Mouse (Mus musculus) thymus, postnatal 0 days (tissue): ENCODE data around the gene Mpg. TPM values are rescaled to one million over a fixed set of nuclear protein-coding genes. Genes with fewer than 3 reads are reported as not detected.

Experiments
- DNase-seq: peaks from one replicate; pipeline ENCODE4 v3.0.0-alpha.2; 2015; ENCODE audit warnings: low spot score
- polyA plus RNA-seq: library from polyadenylated mRNA; unstranded; fragments of >200 nt; fragmentation: Nextera tagmentation; extraction: Ambion mirVana; gene quantifications from 2 replicates; pipeline ENCODE4 v1.2.1, GENCODE M21; 2015

Gene Mpg
- polyA plus RNA-seq, 1 experiment from 2014 or later: 36.0 TPM

GRCm38 (mm10) chr11:32230220-32230619, 3.9 kb downstream of the Mpg start:
- no peak for DNase-seq

DNA sequence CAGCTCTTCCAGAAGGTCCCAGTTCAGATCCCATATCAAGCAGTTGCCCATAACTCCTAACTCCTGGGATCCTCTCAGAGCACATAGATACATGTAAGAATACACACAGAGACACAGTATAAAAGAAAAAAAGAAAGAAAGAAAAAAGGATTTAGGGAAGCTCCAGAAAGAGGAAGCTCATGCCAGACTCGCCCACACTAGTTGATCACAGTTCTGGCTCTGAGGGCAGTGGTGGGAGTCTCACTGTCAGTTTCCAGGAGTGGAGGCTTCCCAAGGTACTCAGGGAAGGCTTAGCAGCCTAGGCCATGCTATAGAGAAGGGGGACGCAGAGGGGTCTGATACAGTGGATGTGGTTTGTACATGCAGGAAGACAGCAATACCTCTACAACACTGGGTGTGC, 4.8 kb downstream of the Mpg start:
- no peak for DNase-seq

DNA sequence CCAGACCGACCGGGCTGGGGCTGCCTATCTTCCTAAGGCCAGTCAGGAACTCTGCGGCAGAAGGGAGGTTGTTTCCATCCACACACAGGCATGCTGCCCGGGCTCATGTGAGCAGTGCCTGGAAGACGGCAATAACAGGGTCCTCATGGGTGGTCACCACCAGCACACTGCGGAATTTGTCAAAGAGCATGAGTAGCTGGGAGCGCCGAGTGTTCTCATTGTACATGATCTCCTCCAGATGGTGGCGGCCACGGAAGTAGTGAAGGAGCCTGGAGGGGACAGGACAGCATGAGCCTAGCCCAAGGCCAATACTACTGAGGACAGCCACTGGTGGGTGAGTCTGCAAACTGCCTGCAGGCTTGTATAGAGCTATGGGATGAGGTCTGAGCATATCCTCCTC, 6.5 kb downstream of the Mpg start:
- no peak for DNase-seq

- DNase-seq: no peak
Observed at GRCm38 (mm10) chr11:32233895-32234294, 7.6 kb downstream of the Mpg start.

GRCm38 (mm10) chr11:32234816-32235485, 8.6 kb downstream of the Mpg start:
- DNase-seq: no peak

DNA sequence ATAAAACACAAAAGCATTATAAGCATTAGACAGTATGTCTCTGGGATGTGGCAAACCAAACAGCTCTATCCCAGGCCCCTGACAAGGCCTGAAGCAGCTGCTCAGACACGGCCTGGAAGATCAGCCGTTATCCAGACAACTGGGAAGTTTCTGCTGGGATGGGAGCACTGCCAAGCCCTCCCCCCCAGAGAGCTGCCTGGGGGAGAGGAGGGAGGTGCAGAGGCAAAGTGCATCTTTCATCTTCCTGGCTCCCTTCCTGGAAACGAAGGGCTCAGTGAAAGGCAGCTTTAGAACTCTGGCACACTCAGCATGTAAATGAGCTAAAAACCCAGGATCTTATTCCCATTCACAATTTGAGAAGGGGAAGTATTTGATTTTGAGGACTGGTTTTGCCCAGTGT, 9.3 kb downstream of the Mpg start:
- DNase-seq: no peak

DNA sequence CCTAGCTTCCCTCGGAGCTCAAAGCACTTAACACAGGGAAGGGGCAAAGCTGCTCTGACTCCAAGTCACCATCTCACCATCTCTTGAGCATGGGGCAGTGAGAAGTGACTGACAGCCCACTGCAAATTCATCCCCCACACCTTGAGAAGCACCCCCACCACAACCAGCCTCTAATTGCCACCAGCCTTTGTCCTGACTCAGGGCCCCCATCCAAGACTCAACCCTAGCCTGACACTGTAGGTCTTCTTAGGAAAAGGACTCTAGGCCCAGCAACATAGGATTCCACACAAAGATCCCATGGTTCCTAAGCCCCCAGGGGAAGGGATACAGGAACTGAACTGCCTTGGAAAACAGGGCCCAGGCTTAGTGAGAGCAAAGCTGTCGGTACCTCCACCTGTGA, 9.8 kb downstream of the Mpg start:
- no peak for DNase-seq

DNA sequence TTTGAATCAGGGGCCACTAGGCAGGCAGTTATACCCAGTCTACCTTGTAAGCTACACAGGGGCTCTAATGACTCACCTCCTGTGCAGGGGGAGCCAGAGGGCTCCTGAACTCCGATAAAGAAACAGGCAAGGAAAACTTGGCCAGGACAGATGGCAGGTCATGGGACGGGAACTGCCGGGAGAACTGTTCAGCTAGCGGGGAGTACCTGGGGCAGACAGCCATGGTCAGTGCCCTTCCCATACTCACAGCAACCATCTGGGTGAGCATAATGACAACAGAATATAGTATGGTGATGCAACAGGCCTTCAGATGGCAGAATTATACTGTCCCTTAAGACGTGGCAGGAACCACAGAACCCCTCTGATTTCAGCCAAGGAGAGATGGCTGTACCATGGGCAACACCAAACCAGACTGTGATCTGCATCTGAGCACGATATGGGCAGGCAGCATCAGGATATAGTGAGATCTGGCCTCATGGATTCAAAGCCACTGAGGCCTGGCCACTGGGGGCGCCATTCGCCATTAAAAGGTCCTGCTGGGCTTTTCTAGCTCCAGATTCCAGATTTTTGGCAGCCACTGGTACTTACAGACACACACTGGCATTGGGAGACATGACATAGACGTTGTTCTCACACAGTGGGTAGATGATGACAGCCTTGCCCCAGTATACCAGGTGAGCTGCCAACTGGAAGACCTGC, 10.6 kb downstream of the Mpg start:
- DNase-seq: peak; percentile 35

DNA sequence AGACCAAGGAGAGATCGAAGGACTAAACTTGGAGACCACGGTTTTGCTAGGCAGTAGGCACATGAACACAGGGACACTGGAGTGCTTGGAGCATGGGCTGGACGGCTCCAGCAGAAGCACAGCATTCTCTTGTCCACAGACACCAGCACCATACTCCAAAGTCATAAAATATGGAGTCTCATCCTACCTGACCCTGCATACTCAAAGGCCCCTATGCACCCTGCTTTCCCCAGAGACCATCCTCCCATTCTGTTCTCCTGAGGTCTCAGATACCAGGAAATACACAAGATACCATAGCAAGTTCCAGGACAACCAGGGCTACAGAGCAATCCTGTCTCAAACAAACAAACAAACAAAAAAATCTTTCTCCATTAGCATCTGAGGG, 11.1 kb downstream of the Mpg start:
- DNase-seq: no peak

DNA sequence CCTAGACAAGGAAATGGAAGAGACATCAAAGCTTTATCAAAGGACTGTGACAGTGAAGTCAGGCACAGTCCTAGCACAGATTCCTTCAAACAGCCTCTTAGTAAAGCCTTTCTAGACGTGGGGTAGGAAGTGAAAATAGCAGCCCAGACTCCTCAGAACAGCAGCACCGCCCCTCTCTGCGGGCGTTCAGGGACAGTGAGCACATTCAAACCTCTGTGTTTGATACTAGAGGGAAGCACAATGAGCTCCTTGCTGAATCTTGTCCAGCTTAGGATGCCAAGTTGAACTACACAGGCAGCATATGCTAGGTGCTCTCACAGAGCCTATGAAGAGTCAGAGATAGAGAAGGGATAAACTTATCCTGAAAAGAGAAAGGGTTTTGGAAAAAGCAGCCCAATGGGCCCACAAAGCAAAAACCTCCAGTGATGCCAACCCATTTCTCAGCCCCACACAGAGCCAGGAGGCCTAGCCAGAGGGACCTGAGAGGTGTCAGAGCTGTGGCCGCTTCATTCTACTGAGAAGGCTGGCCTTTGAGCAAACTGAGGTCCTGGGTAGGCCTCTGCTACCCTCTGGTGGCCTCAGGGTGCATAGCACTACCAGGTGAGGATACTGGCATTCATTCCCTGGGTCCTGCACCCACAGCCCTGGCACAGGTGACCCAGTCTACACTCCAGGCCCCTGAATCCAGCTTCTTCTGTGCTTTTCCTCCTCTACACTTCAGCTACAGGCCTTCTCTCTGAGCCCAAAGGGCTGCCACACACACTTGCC, 12.0 kb downstream of the Mpg start:
- peak; percentile 74 for DNase-seq

DNA sequence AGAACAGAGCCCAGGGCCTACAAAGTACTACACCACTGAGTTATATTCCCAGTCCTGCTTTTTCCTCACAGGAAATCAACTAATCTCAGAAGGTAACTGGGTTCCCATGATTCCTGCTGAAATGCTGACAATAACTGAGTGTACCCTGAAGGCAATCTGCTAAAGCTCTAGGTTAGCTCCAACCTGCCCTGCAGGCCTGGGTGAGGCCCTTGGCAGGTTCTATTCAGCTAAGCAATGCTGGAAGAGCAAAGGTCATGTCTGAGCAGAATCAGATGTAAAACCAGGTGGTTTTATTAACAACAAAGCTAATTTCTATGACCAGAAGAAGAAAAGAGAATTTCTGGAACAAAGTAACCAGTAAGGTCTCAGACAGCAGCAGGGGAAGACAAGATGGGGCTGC, 15.1 kb downstream of the Mpg start:
- no peak for DNase-seq

- no peak for DNase-seq
Observed at GRCm38 (mm10) chr11:32242209-32242608, 15.9 kb downstream of the Mpg start.

GRCm38 (mm10) chr11:32243205-32243955, 17.1 kb downstream of the Mpg start:
- no peak for DNase-seq

DNA sequence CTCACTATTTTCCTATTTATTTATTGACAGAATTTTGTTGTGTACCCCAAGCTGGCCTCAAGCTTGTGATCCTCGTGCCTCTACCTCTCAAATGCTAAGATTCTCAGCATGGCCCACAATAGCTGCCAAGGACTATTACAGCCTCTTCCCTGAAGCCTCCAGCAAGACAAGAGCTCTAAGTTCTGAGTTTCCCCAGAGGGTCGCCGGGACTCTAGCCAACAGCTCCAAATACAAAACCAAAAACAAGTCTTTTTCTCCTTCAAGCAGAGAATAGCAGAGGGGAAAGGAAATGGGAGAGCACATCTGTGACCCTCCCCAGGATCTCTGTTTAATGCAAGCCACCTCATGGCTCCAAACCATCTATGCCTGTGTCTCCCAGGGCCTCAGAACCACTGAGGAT, 17.8 kb downstream of the Mpg start:
- no peak for DNase-seq

DNA sequence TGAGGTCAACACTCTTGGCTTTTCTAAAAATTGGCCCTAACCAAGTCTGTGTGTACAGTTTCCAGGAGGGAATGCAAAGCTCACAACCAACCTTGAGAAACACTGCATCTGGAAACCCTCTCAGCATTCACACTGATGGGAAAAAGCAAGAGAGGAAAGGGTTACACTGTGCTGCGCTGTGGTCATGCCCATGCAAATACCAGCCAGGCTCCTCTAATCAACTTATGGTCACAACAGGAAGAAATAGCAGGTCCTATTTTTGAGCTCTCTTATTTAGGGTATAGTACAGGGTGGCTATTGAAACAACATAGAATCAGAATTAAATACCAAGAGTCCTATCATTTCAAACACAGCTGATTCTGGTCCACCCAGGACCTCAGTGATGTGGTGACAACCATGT, 18.3 kb downstream of the Mpg start:
- DNase-seq: no peak

GRCm38 (mm10) chr11:32245614-32246013, 19.3 kb downstream of the Mpg start:
- no peak for DNase-seq

DNA sequence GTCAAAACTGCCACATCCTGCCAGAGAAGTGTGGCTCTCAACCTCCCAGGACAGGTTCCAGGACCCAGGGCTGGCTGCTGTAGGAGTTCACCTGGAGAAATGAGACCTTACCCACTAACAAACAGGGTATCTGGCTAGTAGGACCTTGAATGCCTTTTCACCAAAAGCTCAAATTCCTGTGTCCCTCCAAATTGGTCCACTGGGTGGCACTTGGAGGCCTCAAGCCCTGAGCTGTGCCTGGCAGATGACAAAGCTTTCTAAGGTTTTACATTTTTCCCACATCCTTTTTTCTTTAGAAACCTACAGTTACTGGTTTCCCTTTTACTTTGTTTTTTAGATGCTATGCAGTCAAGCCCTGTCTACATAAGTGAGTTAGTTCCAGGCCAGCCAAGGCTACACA, 20.8 kb downstream of the Mpg start:
- DNase-seq: peak; percentile 26

DNA sequence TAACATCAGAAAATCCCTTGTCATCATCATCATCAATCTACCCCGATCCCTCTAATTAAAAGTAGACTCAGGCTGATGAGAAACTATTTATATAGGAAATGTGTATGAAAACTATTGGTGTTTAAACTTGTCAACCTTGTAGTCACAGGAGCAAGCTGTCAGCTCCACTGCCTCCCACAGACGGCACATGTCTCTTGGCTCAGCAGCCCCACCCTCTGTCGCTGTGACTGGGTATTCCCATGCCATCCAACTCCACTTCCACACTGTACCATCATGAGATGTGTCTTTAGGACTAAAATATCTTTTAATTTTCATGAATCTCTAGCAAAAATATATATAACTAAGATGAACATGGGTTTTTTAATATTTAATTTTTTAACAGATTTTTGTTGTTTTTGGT, 22.0 kb downstream of the Mpg start:
- no peak for DNase-seq

DNA sequence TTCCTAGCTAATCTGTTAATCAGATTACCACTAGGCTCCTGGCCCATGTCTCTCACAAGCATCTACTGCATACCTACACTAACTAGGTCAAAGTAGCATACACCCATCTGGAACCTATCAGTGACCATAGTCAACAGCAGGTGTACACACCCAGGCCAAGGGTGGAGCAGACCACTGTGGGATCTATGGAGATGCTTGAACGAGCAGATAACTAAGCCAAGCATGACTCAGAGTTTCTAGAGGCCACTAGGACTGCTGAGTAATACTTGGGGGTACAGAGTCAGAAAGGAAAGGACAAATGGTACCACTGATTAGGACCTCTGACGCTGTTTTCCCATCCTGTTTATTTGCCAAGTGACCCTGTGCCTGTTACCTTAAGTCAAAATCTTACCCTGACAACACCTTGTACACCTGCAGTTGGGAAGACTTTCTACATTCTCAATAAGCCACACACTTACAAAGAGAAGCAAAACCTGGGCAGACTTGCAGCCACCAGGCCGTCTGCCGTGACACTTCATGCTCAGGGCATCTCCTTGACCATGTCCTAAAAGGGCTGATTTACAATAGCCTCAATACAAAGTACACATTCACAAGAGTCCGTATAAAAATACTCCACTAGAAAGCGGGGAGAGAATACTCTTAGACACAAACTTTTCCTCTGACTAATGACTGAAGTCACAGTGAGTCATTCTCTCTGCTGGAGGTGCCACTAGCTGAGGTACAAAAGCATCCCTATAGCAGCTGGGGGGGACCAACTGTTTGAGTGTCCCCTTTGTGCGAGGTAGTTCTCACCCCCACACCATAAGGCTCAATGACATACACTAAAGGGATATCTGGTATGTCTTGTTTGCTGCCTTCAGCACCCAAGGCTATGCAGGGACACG, 24.8 kb downstream of the Mpg start:
- DNase-seq: no peak

DNA sequence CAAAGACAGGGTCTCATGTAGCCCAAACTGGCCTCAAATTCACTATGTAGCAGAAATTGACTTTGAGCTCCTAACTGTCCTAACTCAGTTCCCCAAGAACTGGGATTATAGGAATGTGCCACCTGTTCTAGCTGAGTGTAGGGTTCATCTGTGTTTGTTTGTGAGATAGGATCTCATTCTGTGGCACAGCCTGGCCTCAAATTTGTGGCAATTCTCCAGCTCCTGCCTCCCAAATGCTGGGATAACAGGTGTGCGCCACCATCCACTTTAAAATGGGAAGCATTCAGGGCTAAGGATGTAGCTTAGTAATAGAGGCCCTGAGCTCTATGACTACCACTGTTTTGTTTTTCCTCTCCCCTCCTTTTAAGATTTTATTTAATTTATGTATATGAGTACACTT, 26.8 kb downstream of the Mpg start:
- DNase-seq: no peak

- no peak for DNase-seq
Observed at GRCm38 (mm10) chr11:32256146-32256545, 29.8 kb downstream of the Mpg start.
